Mouse (Mus musculus) limb, embryonic 14.5 days (tissue): ENCODE measurements around the gene Isca2. TPM values are rescaled to one million over a fixed set of nuclear protein-coding genes. Genes with fewer than 3 reads are reported as not detected.

ENCODE experiments used
- ATAC-seq: fragments of 200-750 bp; cut with Nextera tagmentation; 2 replicates; pipeline ENCODE4 v1.8.0; 2017; ENCODE audit warnings: low read depth, moderate number of reproducible peaks, moderate TSS enrichment; ENCODE audit not compliant: low FRiP score
- DNase-seq: peaks from one replicate; pipeline ENCODE4 v3.0.0-alpha.2; 2015; ENCODE audit warnings: low spot score
- H3K27ac ChIP-seq: fragments of 300-500 bp; sonication (generic); replicated peaks from 2 replicates; pipeline ENCODE4 v1.5.1; 2014; ENCODE audit warnings: low read depth, mild to moderate bottlenecking, low read length, moderate library complexity, mixed read lengths
- H3K27me3 ChIP-seq: fragments of 300-500 bp; sonication (generic); 2 replicates; pipeline ENCODE4 v1.6.1; 2014; ENCODE audit warnings: low read length, mixed read lengths; ENCODE audit not compliant: control insufficient read depth, insufficient read depth
- H3K36me3 ChIP-seq: fragments of 300-500 bp; sonication (generic); 2 replicates; pipeline ENCODE4 v1.6.1; 2014; ENCODE audit warnings: mild to moderate bottlenecking, low read length, moderate library complexity, mixed read lengths; ENCODE audit not compliant: control insufficient read depth, insufficient read depth
- H3K4me1 ChIP-seq: fragments of 300-500 bp; sonication (generic); 2 replicates; pipeline ENCODE4 v1.6.1; 2014; ENCODE audit warnings: antibody characterized with exemption, low read length, mixed read lengths; ENCODE audit not compliant: control insufficient read depth, insufficient read depth
- H3K4me2 ChIP-seq: fragments of 300-500 bp; sonication (generic); replicated peaks from 2 replicates; pipeline ENCODE4 v1.6.1; 2014; ENCODE audit warnings: low read depth, mild to moderate bottlenecking, low read length, moderate library complexity; ENCODE audit not compliant: severe bottlenecking
- H3K4me3 ChIP-seq: fragments of 300-500 bp; sonication (generic); replicated peaks from 2 replicates; pipeline ENCODE4 v1.5.1; 2014; ENCODE audit warnings: low read length
- H3K9ac ChIP-seq: fragments of 300-500 bp; sonication (generic); 2 replicates; pipeline ENCODE4 v1.6.1; 2014; ENCODE audit warnings: mild to moderate bottlenecking, low read depth, low read length, moderate library complexity; ENCODE audit not compliant: severe bottlenecking
- H3K9me3 ChIP-seq: fragments of 300-500 bp; sonication (generic); 2 replicates; pipeline ENCODE4 v1.6.1; 2016; ENCODE audit warnings: low read length; ENCODE audit not compliant: control insufficient read depth
- POLR2A ChIP-seq: fragments of 200-500 bp; IDR thresholded peaks from 2 replicates; pipeline ENCODE4 v1.8.0; 2012; ENCODE audit warnings: inconsistent platforms, mild to moderate bottlenecking, moderate library complexity, borderline replicate concordance; ENCODE audit not compliant: insufficient read depth, insufficient read length; ENCODE audit errors: extremely low read depth
- WGBS: fragments of 180-500 bp; shearing (Covaris S2); extraction: QIAGEN DNeasy Blood & Tissue Kit; methylation state at CpG from one replicate; pipeline ENCODE4 v1.1.7; 2014; 5-methylcytosine and 5-hydroxymethylcytosine counted together
- polyA plus RNA-seq, 2 experiments: library from polyadenylated mRNA; depleted of rRNA in 1 of 2; stranded (reverse) in 1 of 2; unstranded in 1 of 2; fragments of >200 nt; fragmentation: Nextera tagmentation in 1 of 2; extraction: Ambion mirVana in 1 of 2; gene quantifications; 2 replicates each; pipeline versions ENCODE4 v1.2.1 to v1.2.3; 2012 to 2014

The Isca2 gene
- polyA plus RNA-seq, 2 experiments: 108 to 138 TPM

DNA sequence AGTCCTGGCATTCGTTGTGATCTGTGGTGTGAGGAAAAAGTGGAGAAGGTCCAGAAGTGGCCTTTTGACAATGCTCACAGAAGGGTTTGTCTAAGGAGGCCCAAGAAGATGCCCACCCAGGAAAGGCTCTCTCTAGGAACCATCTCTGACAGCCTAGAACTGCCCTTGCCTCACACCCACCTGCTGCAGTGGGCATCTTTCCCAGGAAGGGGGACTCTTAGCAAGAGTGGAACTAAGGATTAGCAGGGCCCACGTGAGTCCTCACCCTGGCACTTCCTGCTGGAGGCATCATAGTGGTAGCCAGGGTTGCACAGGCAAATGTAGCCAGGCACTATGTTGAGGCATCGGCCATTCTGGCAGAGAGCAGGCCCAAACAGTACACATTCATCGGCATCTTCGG lies 13.0 kb downstream of the Isca2 start:
- no peak overlapping the region for H3K9ac ChIP-seq

DNA sequence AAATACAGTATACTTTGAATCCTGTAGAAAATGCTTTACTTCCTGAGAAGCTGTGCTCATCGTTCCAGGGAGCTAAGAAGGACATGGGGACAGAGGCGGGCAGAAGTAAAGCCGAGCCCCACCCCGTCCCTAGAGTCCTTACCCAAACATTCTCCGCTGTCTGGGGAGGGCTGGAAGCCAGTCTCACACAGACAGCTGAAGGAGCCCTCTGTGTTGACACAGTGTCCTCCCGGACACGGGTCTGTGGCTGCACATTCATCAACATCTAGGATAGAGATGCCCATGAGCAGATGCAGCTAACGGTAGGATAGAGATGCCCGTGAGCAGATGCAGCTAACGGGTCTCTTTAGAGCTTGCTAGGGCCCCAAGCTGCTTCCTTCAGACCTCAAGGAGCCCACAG lies 17.8 kb downstream of the Isca2 start:
- WGBS: 65% methylated on average over 10 of the region's 10 CpGs
- Histone ChIP-seq H3K36me3 (no peaks in the 10 kb centered on the region), H3K4me1 (no peaks in the 10 kb centered on the region), H3K27ac (no peak overlapping the region), H3K9me3 (no peaks in the 10 kb centered on the region), H3K27me3 (no peaks in the 10 kb centered on the region), H3K4me2 (no peak overlapping the region), H3K9ac (no peak overlapping the region), H3K4me3 (no peak overlapping the region)
- ATAC-seq (no peak), DNase-seq (no peak)
- TF ChIP-seq POLR2A: no peak

More for the DNA sequence above, 13.0 kb downstream of the Isca2 start:
- DNase-seq (no peak), ATAC-seq (no peak)
- 63% methylated on average over 5 of the region's 5 CpGs for WGBS
- no peaks in the 10 kb centered on the region for H3K9me3 ChIP-seq
- no peaks in the 10 kb centered on the region for H3K27me3 ChIP-seq
- no peak overlapping the region for H3K4me2 ChIP-seq
- H3K4me1 ChIP-seq: peaks cover 5% of the 10 kb centered on the region
- H3K4me3 ChIP-seq: no peak overlapping the region
- H3K36me3 ChIP-seq: no peaks in the 10 kb centered on the region
- no peak overlapping the region for H3K27ac ChIP-seq
- TF ChIP-seq POLR2A: no peak

DNA sequence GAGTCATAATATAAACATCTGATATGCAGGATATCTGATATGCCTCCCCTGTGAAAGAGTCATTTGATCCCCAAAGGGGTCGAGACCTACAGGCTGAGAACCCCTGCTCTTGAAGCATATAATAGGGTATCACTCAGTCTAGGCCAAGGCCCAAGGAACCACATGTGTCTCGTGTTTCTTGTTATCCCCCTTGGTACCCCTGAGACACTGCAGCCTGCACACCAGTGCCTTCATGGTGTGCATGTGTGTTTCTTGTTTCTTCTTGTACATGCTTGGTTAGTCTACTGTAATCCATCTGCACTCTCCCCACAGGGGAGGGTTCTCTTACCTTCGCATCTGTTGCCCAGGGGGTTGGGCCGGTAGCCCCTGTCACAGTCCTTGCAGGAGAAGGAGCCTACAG lies 19.6 kb downstream of the Isca2 start:
- Histone ChIP-seq H3K9ac (no peak overlapping the region), H3K9me3 (no peaks in the 10 kb centered on the region), H3K4me3 (no peak overlapping the region), H3K27ac (no peak overlapping the region), H3K4me1 (no peaks in the 10 kb centered on the region), H3K36me3 (no peaks in the 10 kb centered on the region), H3K4me2 (no peak overlapping the region), H3K27me3 (no peaks in the 10 kb centered on the region)
- no peak for TF ChIP-seq POLR2A
- ATAC-seq: no peak
- WGBS: 73% methylated on average over 4 of the region's 4 CpGs
- DNase-seq: no peak

DNA sequence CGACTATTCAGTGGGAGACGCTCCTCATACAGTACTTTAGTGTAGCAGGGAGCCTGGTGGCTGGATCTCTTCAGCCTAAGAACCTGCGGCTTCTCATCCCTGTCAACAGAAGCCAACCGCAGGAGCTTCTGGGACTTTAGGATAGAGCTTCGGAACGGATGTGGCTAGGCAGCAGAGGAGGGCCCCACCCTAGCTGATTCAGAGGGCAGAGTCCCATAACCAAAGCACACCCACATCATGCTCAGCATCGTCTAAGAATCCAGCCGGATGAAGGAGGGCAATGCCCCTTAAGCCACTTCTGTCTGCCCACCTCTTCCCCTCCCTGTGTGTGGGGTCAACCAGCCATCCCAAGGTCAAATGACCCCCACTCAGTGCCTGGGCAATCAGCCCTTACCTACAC lies 21.6 kb downstream of the Isca2 start:
- Histone ChIP-seq H3K9ac (no peak overlapping the region), H3K4me3 (no peak overlapping the region), H3K36me3 (no peaks in the 10 kb centered on the region), H3K4me2 (no peak overlapping the region), H3K27me3 (no peaks in the 10 kb centered on the region), H3K27ac (no peak overlapping the region), H3K9me3 (no peaks in the 10 kb centered on the region), H3K4me1 (no peaks in the 10 kb centered on the region)
- ATAC-seq: no peak
- no peak for TF ChIP-seq POLR2A
- WGBS: 95% methylated on average over 8 of the region's 8 CpGs
- no peak for DNase-seq

DNA sequence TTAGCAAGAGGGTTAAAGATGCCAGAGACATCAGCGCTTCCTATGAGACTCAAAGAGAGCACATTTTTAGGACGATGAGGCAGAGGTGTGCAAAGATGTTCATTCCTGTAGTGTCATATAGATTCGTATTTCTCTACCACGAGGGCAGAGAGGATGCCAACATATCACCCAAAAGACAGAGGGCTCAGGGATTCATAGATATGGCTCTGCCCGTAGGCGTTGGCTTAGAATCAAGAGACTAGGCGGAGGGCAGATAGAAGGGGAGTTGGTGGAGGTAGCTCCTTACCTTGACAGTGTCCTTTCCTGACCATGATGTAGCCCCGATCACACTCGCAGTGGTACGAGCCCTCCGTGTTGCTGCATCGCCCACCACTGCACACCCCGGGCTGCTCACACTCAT lies 26.0 kb downstream of the Isca2 start:
- Histone ChIP-seq H3K27ac (no peak overlapping the region), H3K9me3 (no peaks in the 10 kb centered on the region), H3K27me3 (no peaks in the 10 kb centered on the region), H3K4me3 (no peak overlapping the region), H3K36me3 (no peaks in the 10 kb centered on the region), H3K9ac (no peak overlapping the region), H3K4me2 (no peak overlapping the region), H3K4me1 (no peaks in the 10 kb centered on the region)
- 92% methylated on average over 13 of the region's 13 CpGs for WGBS
- DNase-seq (no peak), ATAC-seq (no peak)
- no peak for TF ChIP-seq POLR2A

DNA sequence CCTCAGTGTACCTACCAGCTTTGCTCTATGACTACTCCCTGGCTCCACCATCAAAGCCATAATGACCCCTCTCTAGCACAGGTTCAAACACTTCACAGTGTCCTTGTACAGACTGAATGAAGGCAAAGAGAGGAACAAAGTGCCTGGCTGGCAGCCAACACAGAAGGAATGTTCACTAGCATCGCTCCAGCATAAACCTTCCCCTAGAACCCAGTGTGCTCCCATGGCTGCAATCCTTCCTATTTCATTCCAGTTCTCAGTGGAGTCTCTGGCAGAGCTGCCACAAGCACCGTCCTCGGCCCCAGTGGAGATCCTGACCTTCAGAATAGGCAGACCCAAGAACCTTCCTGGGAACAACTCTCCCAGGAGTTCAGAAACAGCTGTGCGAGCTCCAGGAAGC lies 27.4 kb downstream of the Isca2 start:
- H3K4me3 ChIP-seq: no peak overlapping the region
- H3K4me1 ChIP-seq: peaks cover 5% of the 10 kb centered on the region; the same call in 1 of the 2 replicates
- no peak overlapping the region for H3K27ac ChIP-seq
- H3K27me3 ChIP-seq: no peaks in the 10 kb centered on the region
- H3K36me3 ChIP-seq: no peaks in the 10 kb centered on the region
- ATAC-seq: no peak
- H3K4me2 ChIP-seq: no peak overlapping the region
- peak; percentile 46 for DNase-seq
- 60% methylated on average over 4 of the region's 4 CpGs for WGBS
- no peak overlapping the region for H3K9ac ChIP-seq
- H3K9me3 ChIP-seq: no peaks in the 10 kb centered on the region
- TF ChIP-seq POLR2A: no peak
